Mouse (Mus musculus) liver, embryonic 15.5 days (tissue): ENCODE data around the gene 1110051M20Rik. TPM values are rescaled to one million over a fixed set of nuclear protein-coding genes. Genes with fewer than 3 reads are reported as not detected.
"Not testable (repeated sequence)": the region's sequence is repeated elsewhere in the genome, so short reads cannot be mapped to it uniquely, and the experiment has no call there.

Experiments
- ATAC-seq: fragments of 200-750 bp; cut with Nextera tagmentation; 2 replicates; pipeline ENCODE4 v1.8.0; 2017; ENCODE audit warnings: moderate number of reproducible peaks, mild to moderate bottlenecking, moderate library complexity; ENCODE audit not compliant: insufficient read depth
- H3K27ac ChIP-seq: fragments of 300-500 bp; sonication (generic); replicated peaks from 2 replicates; pipeline ENCODE4 v1.5.1; 2015; ENCODE audit warnings: mild to moderate bottlenecking, inconsistent platforms
- H3K27me3 ChIP-seq: fragments of 300-500 bp; sonication (generic); 2 replicates; pipeline ENCODE4 v1.6.1; 2015; ENCODE audit warnings: mild to moderate bottlenecking, inconsistent platforms
- H3K36me3 ChIP-seq: fragments of 300-500 bp; sonication (generic); replicated peaks from 2 replicates; pipeline ENCODE4 v1.6.1; 2015; ENCODE audit warnings: moderate library complexity, mild to moderate bottlenecking, inconsistent platforms
- H3K4me1 ChIP-seq: fragments of 300-500 bp; sonication (generic); replicated peaks from 2 replicates; pipeline ENCODE4 v1.6.1; 2015; ENCODE audit warnings: inconsistent platforms
- H3K4me2 ChIP-seq: fragments of 300-500 bp; sonication (generic); 2 replicates; pipeline ENCODE4 v1.6.1; 2015; ENCODE audit warnings: moderate library complexity, mild to moderate bottlenecking, inconsistent platforms
- H3K4me3 ChIP-seq: fragments of 300-500 bp; sonication (generic); replicated peaks from 2 replicates; pipeline ENCODE4 v1.5.1; 2015; ENCODE audit warnings: mild to moderate bottlenecking, inconsistent platforms
- H3K9ac ChIP-seq: fragments of 300-500 bp; sonication (generic); 2 replicates; pipeline ENCODE4 v1.6.1; 2015; ENCODE audit warnings: moderate library complexity, mild to moderate bottlenecking, inconsistent platforms
- H3K9me3 ChIP-seq: fragments of 300-500 bp; sonication (generic); replicated peaks from 2 replicates; pipeline ENCODE4 v1.6.1; 2016; ENCODE audit warnings: inconsistent platforms
- WGBS: fragments of 180-500 bp; shearing (Covaris S2); methylation state at CpG from one replicate; pipeline ENCODE4 v1.1.7; 2015; ENCODE audit warnings: mixed read lengths; ENCODE audit not compliant: insufficient replicate concordance; 5-methylcytosine and 5-hydroxymethylcytosine counted together
- polyA plus RNA-seq: library from polyadenylated mRNA; unstranded; fragments of >200 nt; fragmentation: Nextera tagmentation; extraction: Ambion mirVana; gene quantifications from 2 replicates; pipeline ENCODE4 v1.2.1, GENCODE M21; 2015

Gene 1110051M20Rik
- 5.8 and 7.0 TPM in 2 replicates for polyA plus RNA-seq

DNA sequence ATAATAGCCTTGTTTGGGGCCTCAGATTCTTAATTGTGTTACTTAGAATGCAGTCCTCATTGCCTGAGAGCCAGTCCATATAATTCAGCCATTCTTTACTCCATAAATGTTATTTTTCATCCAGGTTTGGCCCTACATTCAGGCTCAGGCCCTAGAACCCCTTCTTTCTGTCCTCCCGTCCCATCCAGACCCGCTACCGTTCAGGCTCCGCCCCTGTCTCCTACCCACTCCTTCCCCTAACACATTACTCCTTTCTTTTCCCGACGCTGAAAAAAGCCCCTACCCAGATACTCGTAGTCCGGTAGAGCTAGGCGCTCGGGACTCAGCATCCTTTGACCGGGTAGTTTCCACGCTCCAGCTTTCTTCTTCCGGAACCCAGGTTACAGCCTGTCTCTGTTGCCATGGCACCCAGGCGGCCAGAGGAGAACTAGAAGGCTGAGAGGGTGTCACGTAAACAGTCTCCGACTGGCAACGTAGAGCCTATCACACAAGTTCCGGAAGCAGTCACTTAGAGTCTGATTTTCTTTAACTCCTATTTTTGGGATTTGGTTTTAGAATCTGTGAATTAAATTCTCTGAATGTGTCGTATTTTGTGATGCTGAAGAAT, at the start of gene 1110051M20Rik:
Gene 1110051M20Rik (minus strand): TSS at position 419 of the 607 bp plus-strand sequence.
- WGBS, result 2% methylated on average over 19 of the region's 19 CpGs
- peak; percentile 66 for ATAC-seq
- Histone ChIP-seq H3K4me3 (peak within 1 kb of the TSS; percentile 62), H3K4me2 (peak within 1 kb of the TSS; percentile 67), H3K27me3 (no peaks in the 10 kb centered on the region), H3K36me3 (no peaks in the 10 kb centered on the region), H3K9ac (0 out of 2 replicates have a peak within 1 kb of the TSS, but pooled peaks have one; percentile 9), H3K9me3 (no peaks in the 10 kb centered on the region), H3K27ac (no peak within 1 kb of the TSS), H3K4me1 (0 out of 2 replicates have a peak, but pooled peaks cover 6% of the 10 kb centered on the region)

- ATAC-seq, result no peak
- Histone ChIP-seq H3K9ac (no peak overlapping the region), H3K27me3 (no peaks in the 10 kb centered on the region), H3K27ac (no peak overlapping the region), H3K4me2 (no peak overlapping the region), H3K9me3 (no peaks in the 10 kb centered on the region), H3K36me3 (peaks cover 43% of the 10 kb centered on the region), H3K4me3 (no peak overlapping the region), H3K4me1 (no peaks in the 10 kb centered on the region)
- WGBS, result 84% methylated on average over 9 of the region's 9 CpGs
These were observed 49.5 kb upstream of the 1110051M20Rik start for GRCm38 (mm10) chr2:91493981-91494380.

- 77% methylated on average over 12 of the region's 12 CpGs for WGBS
- H3K27ac ChIP-seq, result no peak overlapping the region
- peaks cover 45% of the 10 kb centered on the region for H3K36me3 ChIP-seq
- no peaks in the 10 kb centered on the region for H3K9me3 ChIP-seq
- no peaks in the 10 kb centered on the region for H3K4me1 ChIP-seq
- no peak overlapping the region for H3K4me2 ChIP-seq
- H3K27me3 ChIP-seq, result no peaks in the 10 kb centered on the region
- ATAC-seq, result no peak
- H3K9ac ChIP-seq, result no peak overlapping the region
- H3K4me3 ChIP-seq, result no peak overlapping the region
These were observed 47.6 kb upstream of the 1110051M20Rik start for GRCm38 (mm10) chr2:91492071-91492635.

DNA sequence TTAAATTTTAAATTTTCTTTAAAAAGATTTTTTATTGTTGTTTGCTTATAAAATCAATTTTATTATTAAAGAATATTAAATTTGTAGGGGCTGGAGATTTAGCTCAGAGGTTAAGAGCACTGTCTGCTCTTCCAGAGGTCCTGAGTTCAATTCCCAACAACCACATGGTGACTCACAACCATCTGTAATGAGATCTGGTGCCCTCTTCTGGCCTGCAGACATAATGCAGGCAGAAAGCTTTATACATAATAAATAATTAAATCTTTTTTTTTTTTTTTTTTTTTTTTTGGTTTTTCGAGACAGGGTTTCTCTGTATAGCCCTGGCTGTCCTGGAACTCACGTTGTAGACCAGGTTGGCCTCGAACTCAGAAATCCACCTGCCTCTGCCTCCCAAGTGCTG, 42.8 kb upstream of the 1110051M20Rik start:
- 19% methylated on average over 3 of the region's 3 CpGs for WGBS
- not testable (repeated sequence) for H3K9ac ChIP-seq, H3K4me1 ChIP-seq, H3K27me3 ChIP-seq, H3K27ac ChIP-seq, H3K9me3 ChIP-seq, ATAC-seq, H3K4me3 ChIP-seq, H3K4me2 ChIP-seq
- peaks cover 26% of the 10 kb centered on the region; the same call in 1 of the 2 replicates for H3K36me3 ChIP-seq

- H3K4me2 ChIP-seq, result no peak overlapping the region
- no peak overlapping the region for H3K4me3 ChIP-seq
- no peak for ATAC-seq
- no peaks in the 10 kb centered on the region for H3K9me3 ChIP-seq
- 55% methylated on average over 6 of the region's 6 CpGs for WGBS
- no peaks in the 10 kb centered on the region for H3K4me1 ChIP-seq
- no peaks in the 10 kb centered on the region for H3K27me3 ChIP-seq
- no peak overlapping the region for H3K27ac ChIP-seq
- peaks cover 20% of the 10 kb centered on the region; the same call in 1 of the 2 replicates for H3K36me3 ChIP-seq
- H3K9ac ChIP-seq, result no peak overlapping the region
These were observed 40.8 kb upstream of the 1110051M20Rik start for GRCm38 (mm10) chr2:91485256-91485655.

- H3K27me3 ChIP-seq, result no peaks in the 10 kb centered on the region
- no peaks in the 10 kb centered on the region for H3K9me3 ChIP-seq
- H3K4me1 ChIP-seq, result no peaks in the 10 kb centered on the region
- WGBS, result 28% methylated on average over 4 of the region's 4 CpGs
- H3K4me2 ChIP-seq, result no peak overlapping the region
- ATAC-seq, result no peak
- H3K9ac ChIP-seq, result no peak overlapping the region
- no peak overlapping the region for H3K4me3 ChIP-seq
- H3K27ac ChIP-seq, result no peak overlapping the region
- peaks cover 15% of the 10 kb centered on the region; the same call in 1 of the 2 replicates for H3K36me3 ChIP-seq
These were observed 40.2 kb upstream of the 1110051M20Rik start for GRCm38 (mm10) chr2:91484698-91485097.

DNA sequence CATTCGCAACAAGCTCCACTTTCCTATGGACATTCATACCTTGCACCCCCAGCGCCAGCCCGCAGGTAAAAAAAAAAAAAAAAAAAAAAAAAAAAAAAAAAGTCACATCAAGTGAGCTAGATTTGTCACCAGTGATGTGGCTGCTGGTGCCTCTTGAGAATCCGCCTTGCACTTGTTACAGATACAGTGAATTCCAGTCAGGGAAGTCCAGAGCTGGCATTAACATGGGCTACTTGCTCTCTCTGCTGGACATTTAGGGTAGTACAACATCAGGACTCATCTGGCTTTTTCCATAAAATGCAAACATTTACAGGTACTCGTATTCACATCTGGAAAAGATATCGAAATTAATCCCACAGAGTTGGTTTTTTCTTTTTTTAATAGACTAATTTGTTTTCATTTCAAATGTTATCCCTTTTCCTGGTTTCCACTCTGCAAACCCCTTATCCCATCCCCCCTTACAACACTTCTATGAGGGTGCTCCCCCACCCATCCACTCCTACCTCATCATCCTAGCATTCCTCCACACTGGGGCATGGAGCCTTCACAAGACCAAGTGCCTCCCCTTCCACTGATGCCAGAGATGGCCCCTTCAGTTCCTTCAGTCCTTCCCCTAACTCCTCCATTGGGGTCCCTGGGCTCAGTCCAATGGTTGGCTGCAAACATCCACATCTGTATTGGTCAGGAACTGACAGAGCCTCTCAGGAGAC, 36.5 kb upstream of the 1110051M20Rik start:
- no peak overlapping the region for H3K4me3 ChIP-seq
- no peak overlapping the region for H3K9ac ChIP-seq
- WGBS, result 51% methylated on average over 6 of the region's 6 CpGs
- peaks cover 6% of the 10 kb centered on the region; the same call in 1 of the 2 replicates for H3K36me3 ChIP-seq
- H3K4me1 ChIP-seq, result peaks cover 3% of the 10 kb centered on the region; the same call in 1 of the 2 replicates
- ATAC-seq, result no peak
- no peak overlapping the region for H3K4me2 ChIP-seq
- no peak overlapping the region for H3K27ac ChIP-seq
- no peaks in the 10 kb centered on the region for H3K9me3 ChIP-seq
- H3K27me3 ChIP-seq, result no peaks in the 10 kb centered on the region

- H3K36me3 ChIP-seq, result peaks cover 6% of the 10 kb centered on the region; the same call in 1 of the 2 replicates
- H3K4me2 ChIP-seq, result no peak overlapping the region
- no peak overlapping the region for H3K9ac ChIP-seq
- H3K27me3 ChIP-seq, result no peaks in the 10 kb centered on the region
- 90% methylated on average over 9 of the region's 9 CpGs for WGBS
- H3K4me1 ChIP-seq, result peaks cover 4% of the 10 kb centered on the region; the same call in 1 of the 2 replicates
- ATAC-seq, result no peak
- H3K27ac ChIP-seq, result no peak overlapping the region
- no peaks in the 10 kb centered on the region for H3K9me3 ChIP-seq
- H3K4me3 ChIP-seq, result no peak overlapping the region
These were observed 35.9 kb upstream of the 1110051M20Rik start for GRCm38 (mm10) chr2:91480399-91480801.

- H3K4me1 ChIP-seq, result peaks cover 4% of the 10 kb centered on the region; the same call in 1 of the 2 replicates
- H3K4me2 ChIP-seq, result no peak overlapping the region
- 65% methylated on average over 7 of the region's 7 CpGs for WGBS
- no peak for ATAC-seq
- H3K9ac ChIP-seq, result no peak overlapping the region
- no peak overlapping the region for H3K27ac ChIP-seq
- H3K4me3 ChIP-seq, result no peak overlapping the region
- no peaks in the 10 kb centered on the region for H3K9me3 ChIP-seq
- no peaks in the 10 kb centered on the region; the same call in 1 of the 2 replicates for H3K36me3 ChIP-seq
- no peaks in the 10 kb centered on the region for H3K27me3 ChIP-seq
These were observed 32.3 kb upstream of the 1110051M20Rik start for GRCm38 (mm10) chr2:91476841-91477240.

DNA sequence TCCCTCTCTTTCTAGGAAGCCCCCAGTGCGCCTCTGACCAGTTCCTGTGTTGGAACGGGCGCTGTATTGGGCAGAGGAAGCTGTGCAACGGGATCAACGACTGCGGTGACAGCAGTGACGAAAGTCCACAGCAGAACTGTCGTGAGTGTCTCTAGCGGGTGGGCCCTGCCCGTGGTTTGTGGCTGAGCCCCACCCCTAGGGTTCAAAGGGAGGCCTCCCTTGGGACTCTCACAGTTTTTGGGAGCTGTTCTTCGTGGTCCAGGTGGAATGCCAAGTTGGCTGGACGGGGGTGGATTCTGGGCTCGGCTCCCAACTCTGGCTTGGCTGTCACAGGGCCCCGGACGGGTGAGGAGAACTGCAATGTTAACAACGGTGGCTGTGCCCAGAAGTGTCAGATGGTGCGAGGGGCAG, 31.8 kb upstream of the 1110051M20Rik start:
- Histone ChIP-seq H3K9ac (no peak overlapping the region), H3K27ac (no peak overlapping the region), H3K4me1 (peaks cover 4% of the 10 kb centered on the region; the same call in 1 of the 2 replicates), H3K4me2 (peak overlapping the region; percentile 36), H3K27me3 (no peaks in the 10 kb centered on the region), H3K9me3 (no peaks in the 10 kb centered on the region), H3K36me3 (no peaks in the 10 kb centered on the region; the same call in 1 of the 2 replicates), H3K4me3 (0 out of 2 replicates have a peak overlapping the region, but pooled peaks have one; percentile 4)
- 29% methylated on average over 17 of the region's 17 CpGs for WGBS
- ATAC-seq, result no peak; the same call in 1 of the 2 replicates

- Histone ChIP-seq H3K4me1 (peaks cover 4% of the 10 kb centered on the region; the same call in 1 of the 2 replicates), H3K27me3 (no peaks in the 10 kb centered on the region), H3K4me3 (0 out of 2 replicates have a peak overlapping the region, but pooled peaks have one; percentile 4), H3K9me3 (no peaks in the 10 kb centered on the region), H3K27ac (no peak overlapping the region), H3K36me3 (peaks cover 2% of the 10 kb centered on the region; the same call in 1 of the 2 replicates), H3K9ac (no peak overlapping the region), H3K4me2 (peak overlapping the region; percentile 36)
- WGBS, result 52% methylated on average over 7 of the region's 7 CpGs
- no peak for ATAC-seq
These were observed 31.3 kb upstream of the 1110051M20Rik start for GRCm38 (mm10) chr2:91475791-91476190.
